Mouse (Mus musculus) T-cell, adult 2 months (primary cell): ENCODE data around the gene Gm6356.
"Not testable (repeated sequence)": the region's sequence is repeated elsewhere in the genome, so short reads cannot be mapped to it uniquely, and the experiment has no call there.

Experiments used
- DNase-seq: peaks from one replicate; pipeline ENCODE4 v3.0.0; 2022; ENCODE audit warnings: low spot score

The Gm6356 gene

GRCm38 (mm10) chr14:6973718-6974117, at the start of gene Gm6356:
TSS of gene Gm6356 (minus strand) at chr14:6973818.
- DNase-seq = not testable (repeated sequence)
